In the genomic region with DNA sequence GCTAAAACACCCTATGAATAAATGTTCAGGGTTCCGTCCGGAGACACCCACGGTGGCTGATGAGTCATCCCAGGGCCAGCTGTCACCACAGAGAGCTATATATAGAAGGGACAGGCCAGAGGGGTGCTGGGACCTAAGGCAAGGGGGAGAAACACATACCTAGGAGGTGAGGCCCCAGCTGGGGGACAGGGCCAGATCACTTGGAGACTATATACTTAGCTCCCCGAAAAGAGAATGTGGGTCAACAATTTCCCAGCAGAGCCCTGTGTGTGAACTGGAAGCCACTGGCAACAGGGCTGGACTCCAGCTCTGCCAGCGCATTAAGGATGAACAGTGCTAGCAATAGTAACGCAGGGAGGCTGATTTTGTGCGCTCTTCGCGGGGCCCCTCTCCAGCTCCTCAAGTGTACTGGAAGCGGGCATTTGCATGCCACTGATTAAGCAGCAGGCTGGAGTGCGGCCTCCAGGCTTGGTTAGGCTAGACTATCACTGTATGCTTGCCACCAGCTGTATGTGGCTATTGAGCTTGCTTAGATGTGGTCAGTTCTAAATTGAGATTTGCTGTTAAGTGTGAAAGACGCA, we compare ENCODE assay signal across 7 mouse cellular contexts.
A peak's percentile ranks its signal among the peaks of the same experiment; 100 is the strongest.
DNase-seq lines count a peak whose midpoint lies in the region; ATAC-seq and TF ChIP-seq lines count a peak whose summit lies in the region.

No protein-coding gene starts in this region.

- no peaks in the 10 kb centered on the region for H3K27me3 ChIP-seq in lung, postnatal 0 days (replicated peaks; ENCODE audit: insufficient read depth, low read length)
- no peaks in the 10 kb centered on the region for H3K27me3 ChIP-seq in kidney, postnatal 0 days (ENCODE audit: insufficient read depth, low read length)

- no peak overlapping the region for H3K4me3 ChIP-seq in lung, postnatal 0 days (ENCODE audit: low read depth, low read length)
- no peak overlapping the region for H3K4me3 ChIP-seq in kidney, postnatal 0 days (replicated peaks; ENCODE audit: low read depth, low read length)

- no peak overlapping the region for H3K4me2 ChIP-seq in lung, postnatal 0 days (replicated peaks; ENCODE audit: low read depth, low read length)
- no peak overlapping the region for H3K4me2 ChIP-seq in kidney, postnatal 0 days (ENCODE audit: low read length)

- no peaks in the 10 kb centered on the region for H3K9me3 ChIP-seq in lung, postnatal 0 days (ENCODE audit: low read length)
- H3K9me3 ChIP-seq in kidney, postnatal 0 days (replicated peaks; ENCODE audit: low read length): no peaks in the 10 kb centered on the region

- ATAC-seq in lung, postnatal 0 days: no peak
- ATAC-seq in granulocyte monocyte progenitor cell, adult 5-6 weeks (replicated peaks; ENCODE audit: poor library complexity, severe bottlenecking): peak; percentile 72
- no peak for ATAC-seq in kidney, postnatal 0 days (replicated peaks; ENCODE audit: low FRiP score, low read depth)

- WGBS in lung, postnatal 0 days: 34% methylated on average over 12 of the region's 12 CpGs
- 74% methylated on average over 12 of the region's 12 CpGs for WGBS in kidney, postnatal 0 days

- TF ChIP-seq EP300 in lung, postnatal 0 days (IDR thresholded peaks at IDR 0.05): no peak

- H3K36me3 ChIP-seq in lung, postnatal 0 days (ENCODE audit: insufficient read depth, low read length): no peaks in the 10 kb centered on the region
- no peaks in the 10 kb centered on the region for H3K36me3 ChIP-seq in kidney, postnatal 0 days (ENCODE audit: insufficient read depth, low read length)

- no peak for TF ChIP-seq CTCF in lung, postnatal 0 days (IDR thresholded peaks at IDR 0.05)
- TF ChIP-seq CTCF in kidney, postnatal 0 days (IDR thresholded peaks at IDR 0.05; ENCODE audit: low read depth): no peak

- no peak overlapping the region for H3K27ac ChIP-seq in lung, postnatal 0 days (ENCODE audit: low read length)
- H3K27ac ChIP-seq in kidney, postnatal 0 days: peak overlapping the region; percentile 34; the same call in 1 of the 2 replicates

- DNase-seq in lung, postnatal 0 days (ENCODE audit: low spot score): peak; percentile 34
- no peak for DNase-seq in lung, postnatal 25 days (ENCODE audit: low spot score)
- DNase-seq in adrenal gland, postnatal 36 days: peak; percentile 58 to 65
- DNase-seq in kidney, postnatal 0 days (ENCODE audit: low spot score): peak; percentile 21
- DNase-seq in urinary bladder, postnatal 14 days (ENCODE audit: low spot score): no peak
- no peak for DNase-seq in thymus, postnatal 14 days

- H3K4me1 ChIP-seq in lung, postnatal 0 days (ENCODE audit: insufficient read depth, low read depth, low read length): no peaks in the 10 kb centered on the region
- H3K4me1 ChIP-seq in kidney, postnatal 0 days (replicated peaks; ENCODE audit: insufficient read depth, low read length): no peaks in the 10 kb centered on the region

- H3K9ac ChIP-seq in lung, postnatal 0 days (replicated peaks; ENCODE audit: low read depth): no peak overlapping the region
- H3K9ac ChIP-seq in kidney, postnatal 0 days (ENCODE audit: low read depth, low read length): no peak overlapping the region

Comparison
In these comparisons a context has a peak if more than half of its experiments do, and no peak if none do; other contexts are left out.
1. DNase-seq: peak in lung, postnatal 0 days (single experiment), adrenal gland, postnatal 36 days (2 of 2) and kidney, postnatal 0 days (single experiment); none in lung, postnatal 25 days (single experiment), urinary bladder, postnatal 14 days (single experiment) and thymus, postnatal 14 days (single experiment).